Mouse (Mus musculus) cerebellum, adult 18-20 months (tissue): ENCODE data around the gene Zfp688.
"Not testable (repeated sequence)": the region's sequence is repeated elsewhere in the genome, so short reads cannot be mapped to it uniquely, and the experiment has no call there.

Source experiments
- DNase-seq, 2 experiments: peaks; one replicate each; pipeline ENCODE4 v3.0.0; 2021

Gene Zfp688

DNA sequence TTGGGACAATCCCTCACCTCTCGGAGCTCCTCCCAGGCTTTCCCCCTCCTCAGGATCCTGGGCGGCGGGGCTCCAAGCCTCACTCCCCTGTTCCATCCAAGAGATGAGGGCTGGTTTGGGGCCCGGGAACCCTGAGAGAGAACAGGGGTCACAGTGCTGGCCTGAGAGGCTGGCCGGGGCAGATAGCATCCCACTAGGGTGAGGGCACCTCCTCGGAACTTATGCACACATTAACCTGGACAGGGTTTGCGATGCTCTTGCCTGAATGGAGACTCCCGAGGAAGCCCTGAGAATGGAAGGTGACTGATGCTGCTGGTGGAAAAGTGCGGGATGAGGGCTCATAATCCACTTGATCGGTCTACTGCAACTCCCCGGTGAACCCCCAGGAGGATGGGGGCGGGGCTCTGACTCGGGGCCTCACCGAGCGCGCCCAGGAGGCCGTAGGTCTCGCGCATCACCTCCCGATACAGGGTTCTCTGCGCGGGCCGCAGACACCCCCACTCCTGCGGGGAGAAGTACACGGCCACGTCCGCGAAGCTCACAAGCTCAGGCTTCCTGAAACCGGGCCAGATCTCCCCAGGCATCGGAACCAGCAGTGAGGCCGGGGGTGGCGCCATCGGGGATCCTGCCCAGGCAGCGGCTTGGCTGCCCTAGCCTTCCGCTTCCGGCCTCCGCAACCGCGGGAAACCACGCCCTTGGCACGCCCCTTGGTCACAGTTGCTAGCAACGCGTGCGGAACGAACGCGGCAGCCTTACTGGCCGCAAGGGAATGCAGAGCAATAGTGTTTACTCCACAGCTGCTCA lies at the start of gene Zfp688:
Gene Zfp688 (minus strand): TSS at position 681 of the 804 bp plus-strand sequence.
- DNase-seq = peak; percentile 92 to 94

- peak in 1 of 2 experiments; percentile 66 for DNase-seq
These were observed 49.8 kb upstream of the Zfp688 start for GRCm38 (mm10) chr7:127471646-127472010.

GRCm38 (mm10) chr7:127470743-127471645 lies 49.1 kb upstream of the Zfp688 start:
- peak; percentile 88 to 94 for DNase-seq

GRCm38 (mm10) chr7:127470011-127470715 lies 48.3 kb upstream of the Zfp688 start:
- no peak for DNase-seq

GRCm38 (mm10) chr7:127466606-127467005 lies 44.7 kb upstream of the Zfp688 start:
- no peak for DNase-seq

DNA sequence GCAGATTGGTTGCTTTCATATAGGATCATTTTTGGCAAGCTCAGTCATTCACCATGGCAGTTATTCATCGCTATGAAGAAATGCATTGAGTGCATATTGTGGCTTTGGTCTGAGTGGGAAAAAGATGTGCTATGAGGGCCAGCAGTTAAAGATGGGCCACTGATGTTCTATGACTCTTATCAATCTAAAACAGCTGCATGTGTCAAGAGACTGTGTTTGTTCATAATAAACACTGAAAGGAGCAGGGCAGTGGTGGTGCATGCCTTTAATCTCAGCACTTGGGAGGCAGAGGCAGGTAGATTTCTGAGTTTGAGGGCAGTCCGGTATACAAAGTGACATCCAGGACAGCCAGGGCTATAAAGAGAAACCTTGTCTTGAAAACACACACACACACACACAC lies 43.8 kb upstream of the Zfp688 start:
- not testable (repeated sequence) for DNase-seq

GRCm38 (mm10) chr7:127465191-127465590 lies 43.3 kb upstream of the Zfp688 start:
- no peak for DNase-seq

GRCm38 (mm10) chr7:127459311-127459710 lies 37.4 kb upstream of the Zfp688 start, which contains the start of gene Prr14:
Gene Prr14 (plus strand): TSS chr7:127459611.
- DNase-seq = not testable (repeated sequence)

DNA sequence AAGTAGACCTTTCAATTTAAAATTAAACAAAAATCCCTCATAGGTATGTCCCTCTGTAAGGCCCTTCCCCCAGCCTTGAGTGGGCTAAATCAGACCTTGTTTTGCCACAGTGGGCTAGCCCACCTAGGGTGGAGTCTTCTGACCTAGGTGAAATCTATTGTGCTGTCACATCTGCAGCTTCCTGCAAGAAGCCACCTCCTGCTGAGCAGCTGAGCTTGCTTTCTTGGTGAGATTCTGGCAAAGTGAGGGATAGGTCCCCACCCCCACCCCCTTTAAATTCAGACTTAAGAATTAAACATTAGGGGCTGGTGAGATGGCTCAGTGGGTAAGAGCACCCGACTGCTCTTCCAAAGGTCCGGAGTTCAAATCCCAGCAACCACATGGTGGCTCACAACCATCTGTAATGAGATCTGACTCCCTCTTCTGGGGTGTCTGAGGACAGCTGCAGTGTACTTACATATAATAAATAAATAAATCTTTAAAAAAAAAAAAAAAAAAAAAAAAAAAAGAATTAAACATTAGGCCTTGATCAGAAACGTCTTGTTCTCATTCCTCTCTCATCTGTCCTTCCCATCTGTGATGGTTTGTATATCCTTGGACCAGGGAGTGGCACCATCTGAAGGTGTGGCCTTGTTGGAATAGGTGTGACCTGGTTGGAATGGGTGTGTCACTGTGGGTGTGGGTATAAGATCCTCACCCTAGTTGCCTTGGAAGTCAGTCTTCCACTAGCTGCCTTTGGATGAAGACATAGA lies 36.7 kb upstream of the Zfp688 start:
- DNase-seq = not testable (repeated sequence)

DNA sequence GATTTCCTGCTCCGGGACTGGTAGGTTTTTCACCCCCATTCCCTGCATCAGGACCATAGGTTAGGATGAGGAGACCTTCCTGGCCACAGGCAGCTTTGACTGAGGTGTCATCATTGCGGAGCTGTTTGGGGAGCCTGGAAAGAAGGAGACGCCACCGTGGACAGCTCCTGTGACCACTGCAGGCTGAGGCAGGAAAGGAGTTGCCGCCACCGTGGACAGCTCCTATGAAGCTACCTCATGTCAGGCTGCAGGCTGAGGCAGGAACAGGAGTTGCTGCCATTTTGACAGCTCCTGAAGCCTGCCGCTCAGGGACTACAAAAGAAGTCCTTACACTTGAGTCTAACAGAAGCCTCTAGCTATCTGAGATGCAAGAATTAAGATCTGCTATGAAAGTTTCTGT lies 33.0 kb upstream of the Zfp688 start:
- no peak for DNase-seq

GRCm38 (mm10) chr7:127453056-127453455 lies 31.2 kb upstream of the Zfp688 start:
- no peak for DNase-seq

GRCm38 (mm10) chr7:127449966-127450365 lies 28.1 kb upstream of the Zfp688 start:
- no peak for DNase-seq

DNA sequence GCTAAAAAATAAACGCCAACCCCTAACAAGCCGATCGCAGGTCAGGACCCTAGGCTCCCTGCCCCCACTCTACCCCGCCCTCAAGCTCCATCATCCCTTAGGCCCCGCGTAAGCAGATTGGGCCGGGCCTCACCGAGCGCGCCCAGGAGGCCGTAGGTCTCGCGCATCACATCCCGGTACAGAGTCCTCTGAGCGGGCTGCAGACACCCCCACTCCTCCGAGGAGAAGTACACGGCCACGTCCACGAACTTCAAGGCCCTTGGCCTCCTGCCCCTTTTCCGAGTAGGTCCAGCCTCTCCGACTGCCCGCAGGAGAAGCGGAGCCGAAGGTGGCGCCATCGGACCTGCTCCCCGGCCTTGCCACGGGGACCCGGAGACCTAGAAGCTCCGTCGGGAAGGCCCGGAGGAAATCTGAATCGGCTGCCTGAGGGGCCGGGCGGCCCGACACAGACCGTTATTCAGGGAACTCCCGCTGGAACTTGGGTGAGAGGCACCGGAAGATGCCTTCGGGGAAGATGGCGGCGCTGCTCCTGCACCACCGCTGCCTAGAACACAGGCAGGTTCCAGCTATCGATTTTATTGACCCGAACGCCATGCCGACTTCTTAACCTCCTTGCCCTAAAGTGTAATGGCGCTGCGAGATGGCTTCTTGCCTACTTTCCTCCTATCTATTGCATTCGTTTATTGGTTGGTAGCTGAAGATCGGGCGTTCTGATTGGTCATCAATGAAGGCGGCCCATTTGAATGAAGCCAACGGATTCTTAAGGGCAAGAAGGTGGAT lies 26.8 kb upstream of the Zfp688 start, which contains the start of gene Zfp689:
Gene Zfp689 (minus strand): TSS at position 638 of the 780 bp plus-strand sequence.
- DNase-seq = peak; percentile 91 to 94

DNA sequence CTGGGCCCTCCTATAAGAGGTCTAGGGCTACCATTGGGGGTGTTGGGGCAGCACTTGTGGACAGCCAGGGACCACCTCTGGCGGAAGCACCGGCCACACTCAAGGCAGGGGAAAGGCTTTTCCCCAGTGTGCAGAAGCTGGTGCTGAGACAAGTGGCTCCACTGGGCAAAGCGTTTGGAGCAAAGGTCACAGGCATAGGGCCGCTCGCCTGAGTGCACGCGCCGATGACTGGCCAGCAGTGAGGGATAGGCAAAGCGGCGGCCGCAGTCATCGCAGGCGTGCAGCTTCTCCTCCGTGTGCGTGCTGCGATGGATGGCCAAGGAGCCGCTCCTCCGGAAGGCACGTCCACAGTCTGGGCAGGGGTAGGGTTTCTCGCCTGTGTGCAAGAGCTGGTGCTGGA lies 22.1 kb upstream of the Zfp688 start:
- no peak for DNase-seq

- DNase-seq = no peak
These were observed 15.9 kb upstream of the Zfp688 start for GRCm38 (mm10) chr7:127437724-127438123.

- no peak for DNase-seq
These were observed 13.3 kb upstream of the Zfp688 start for GRCm38 (mm10) chr7:127435206-127435605.

DNA sequence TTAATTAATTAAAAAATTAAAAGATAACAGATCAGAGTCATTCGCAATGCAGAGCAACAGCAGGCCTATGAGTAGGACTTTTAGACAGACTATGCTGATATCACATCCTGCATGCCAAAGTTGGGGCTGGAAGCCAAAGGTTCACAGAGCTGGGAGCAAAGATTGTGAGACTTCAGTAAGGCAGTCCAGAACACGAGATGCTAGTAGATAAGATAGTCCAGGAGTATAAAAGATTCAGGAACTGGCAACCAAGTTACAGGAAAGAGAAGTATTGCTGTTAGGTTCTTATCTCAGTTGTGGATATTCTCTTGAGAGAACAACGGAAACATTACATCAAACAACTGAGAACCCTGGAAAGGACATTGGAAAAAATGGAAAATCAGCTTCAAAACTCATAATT lies 4.5 kb upstream of the Zfp688 start:
- DNase-seq = no peak

GRCm38 (mm10) chr7:127425911-127426310 lies 4.0 kb upstream of the Zfp688 start:
- no peak for DNase-seq

DNA sequence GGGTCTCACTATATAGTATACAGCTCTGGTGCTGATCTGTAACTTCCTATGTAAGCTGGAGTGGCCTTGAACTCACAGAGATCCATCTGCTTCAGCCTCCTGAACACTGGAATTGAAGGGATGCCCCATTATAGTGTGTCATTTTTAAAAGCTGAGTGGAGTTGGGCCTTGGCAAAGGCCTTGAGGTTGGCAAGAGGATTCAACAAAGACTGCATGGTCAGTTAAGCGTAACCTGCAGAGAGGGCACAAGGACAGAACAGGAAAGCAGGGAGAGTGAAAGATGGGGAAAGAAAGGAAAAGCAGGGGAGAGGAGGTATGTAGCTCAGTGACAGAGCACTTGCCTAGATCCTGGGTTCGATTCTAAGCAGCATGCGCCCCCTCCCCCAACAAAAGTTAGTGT lies 3.4 kb upstream of the Zfp688 start:
- DNase-seq = no peak

- DNase-seq = peak; percentile 53 to 64
These were observed 379 bp upstream of the Zfp688 start for GRCm38 (mm10) chr7:127422247-127422646.

GRCm38 (mm10) chr7:127411418-127411817 lies 10.4 kb downstream of the Zfp688 start:
- no peak for DNase-seq
